Mouse (Mus musculus) brain, embryonic 18.5 days (tissue): Measurements from ENCODE around the gene Gsdme.

Source experiments
- DNase-seq: peaks from one replicate; pipeline ENCODE4 v3.0.0-alpha.2; 2012; ENCODE audit warnings: low read depth, low spot score

The Gsdme gene

DNA sequence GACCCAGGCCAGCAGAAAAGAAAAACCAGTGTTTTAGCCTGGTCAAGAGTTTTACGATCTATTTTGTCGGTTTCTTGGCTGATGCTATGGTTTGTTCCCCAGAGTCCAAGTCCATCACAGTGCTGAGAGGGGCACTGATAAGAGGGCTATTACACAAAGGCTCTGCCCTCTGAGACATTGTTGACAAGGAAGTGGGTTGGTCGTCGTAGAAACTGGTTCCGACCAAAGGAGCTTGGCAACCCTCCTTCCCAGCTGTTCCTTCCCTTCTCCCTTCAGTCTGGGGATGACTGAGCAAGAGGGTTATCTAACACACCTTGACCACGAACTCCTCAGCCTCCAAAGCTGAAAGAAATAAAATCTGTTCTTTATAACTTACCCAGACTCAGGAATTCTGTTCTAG, at the start of gene Gsdme:
Gsdme (minus strand) TSS at position 193 of the 400 bp plus-strand sequence.
- no peak for DNase-seq

DNA sequence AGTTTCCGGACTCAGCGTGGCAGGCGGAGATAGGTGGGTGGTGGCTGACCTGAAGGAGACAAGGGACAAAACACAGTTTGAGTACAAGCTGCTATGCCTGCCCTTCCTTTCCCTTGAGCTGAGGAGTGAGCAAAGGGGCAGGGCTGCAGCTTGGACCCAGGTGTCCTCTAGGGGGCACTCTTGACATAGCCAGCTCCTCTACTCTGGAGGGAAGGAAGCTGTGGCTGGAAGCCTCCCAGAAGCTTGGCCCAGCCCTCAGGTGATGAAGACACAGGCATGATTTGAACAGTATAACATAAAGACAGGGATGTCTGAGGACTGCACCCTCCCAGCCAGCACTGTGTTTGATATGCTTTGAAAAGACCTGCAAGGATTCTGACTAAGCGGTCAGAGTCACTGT, 49.0 kb upstream of the Gsdme start:
- DNase-seq = no peak

DNA sequence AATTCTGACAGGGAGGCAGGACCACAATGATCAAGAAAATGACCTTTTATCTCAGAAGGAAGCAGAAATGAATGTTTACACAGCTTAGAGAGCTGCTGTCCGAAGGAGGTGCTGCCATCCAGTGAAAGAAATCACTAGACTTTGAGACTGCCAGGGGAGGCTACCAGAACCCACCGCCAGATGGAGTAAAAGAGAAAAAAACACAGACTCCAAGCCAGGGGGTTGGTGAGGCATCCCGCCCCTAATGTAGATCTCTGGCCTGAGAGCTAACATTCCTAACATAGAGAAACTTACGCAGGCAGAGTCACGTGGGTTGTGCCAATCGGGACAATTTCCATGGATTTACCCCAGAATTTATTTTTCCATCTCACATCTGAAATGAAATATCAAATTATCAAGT, 45.4 kb upstream of the Gsdme start:
- no peak for DNase-seq

DNA sequence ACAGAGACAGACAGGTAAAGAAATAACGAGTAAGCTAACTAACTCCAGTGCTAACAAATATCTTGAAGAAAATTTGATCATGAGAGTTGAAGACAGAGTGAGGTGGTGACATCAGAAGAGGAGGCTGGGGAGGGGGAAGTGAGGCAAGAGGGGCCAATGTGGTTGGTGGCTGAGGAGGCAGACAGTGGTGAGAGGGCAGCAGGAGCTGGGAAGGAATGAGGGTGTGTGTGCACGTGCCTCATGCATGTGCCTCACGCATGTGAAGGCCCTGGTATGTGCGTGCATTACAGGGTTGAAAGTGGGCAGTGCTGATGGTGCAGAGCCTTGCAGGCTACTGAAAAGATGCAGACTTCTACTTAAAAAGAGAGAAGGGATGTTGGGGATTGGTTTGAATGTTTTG, 43.0 kb upstream of the Gsdme start:
- no peak for DNase-seq

DNA sequence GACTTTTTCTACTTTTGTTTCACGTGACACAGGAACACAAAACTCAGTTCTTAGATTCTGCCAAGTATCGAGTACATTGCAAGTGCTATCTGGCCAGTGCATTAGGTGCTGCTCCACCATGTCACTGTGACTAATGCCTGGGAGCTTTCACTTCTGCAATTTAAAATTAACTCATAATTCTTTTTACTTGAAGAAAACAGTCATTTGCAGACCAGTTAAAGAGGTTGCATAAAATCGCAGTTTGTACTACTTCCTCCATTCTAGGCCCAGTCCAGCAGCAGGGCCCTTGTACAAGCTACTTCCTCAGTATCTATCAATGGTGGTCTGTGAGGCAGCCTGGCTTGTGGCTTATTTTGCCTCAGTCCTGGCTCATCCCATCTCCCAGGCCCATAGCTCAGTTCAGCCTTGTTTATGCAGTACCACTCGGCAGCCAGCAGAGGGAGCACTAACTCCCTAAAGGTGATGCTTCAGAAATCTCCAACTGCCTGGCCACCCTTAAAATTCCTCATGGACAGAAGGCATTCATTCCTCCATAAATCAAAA, 41.4 kb upstream of the Gsdme start:
- no peak for DNase-seq

DNA sequence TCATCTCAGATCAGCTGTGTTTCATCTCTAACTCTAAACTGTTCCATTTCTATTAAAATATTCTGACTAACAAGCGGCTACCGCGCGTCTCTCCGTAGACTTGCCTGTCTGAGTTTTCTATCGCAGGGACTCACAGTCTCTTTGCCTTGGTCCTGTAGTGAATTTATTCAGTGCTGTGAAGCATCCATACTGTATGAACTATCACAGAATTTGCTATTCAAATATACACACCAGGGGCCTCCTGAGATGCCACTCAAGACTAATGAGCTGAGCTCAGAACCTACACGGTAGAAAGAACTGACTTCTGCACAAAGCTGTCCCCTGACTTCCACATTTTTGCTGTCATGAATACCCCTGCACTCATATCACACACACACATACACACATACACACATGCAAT, 37.5 kb upstream of the Gsdme start:
- DNase-seq = no peak

DNA sequence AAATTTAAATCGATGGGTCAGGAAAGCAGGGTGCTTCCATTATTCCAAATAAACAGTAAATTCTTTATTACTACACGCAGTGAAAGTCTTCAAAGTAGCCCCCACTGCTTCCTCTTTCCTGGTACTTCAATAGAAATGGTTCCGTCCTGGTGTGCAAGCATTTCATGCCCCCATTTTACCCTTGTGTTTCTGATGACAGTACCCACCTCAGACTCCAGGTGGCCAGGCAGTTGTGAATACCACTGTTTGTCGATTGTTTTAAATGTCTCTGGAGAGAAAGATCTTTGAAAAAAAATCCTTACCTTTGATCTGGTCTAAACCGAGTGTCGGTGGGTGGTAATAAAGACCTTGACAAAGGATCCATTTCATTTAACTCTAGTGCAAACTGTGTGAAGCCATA, 37.0 kb upstream of the Gsdme start:
- DNase-seq = no peak

DNA sequence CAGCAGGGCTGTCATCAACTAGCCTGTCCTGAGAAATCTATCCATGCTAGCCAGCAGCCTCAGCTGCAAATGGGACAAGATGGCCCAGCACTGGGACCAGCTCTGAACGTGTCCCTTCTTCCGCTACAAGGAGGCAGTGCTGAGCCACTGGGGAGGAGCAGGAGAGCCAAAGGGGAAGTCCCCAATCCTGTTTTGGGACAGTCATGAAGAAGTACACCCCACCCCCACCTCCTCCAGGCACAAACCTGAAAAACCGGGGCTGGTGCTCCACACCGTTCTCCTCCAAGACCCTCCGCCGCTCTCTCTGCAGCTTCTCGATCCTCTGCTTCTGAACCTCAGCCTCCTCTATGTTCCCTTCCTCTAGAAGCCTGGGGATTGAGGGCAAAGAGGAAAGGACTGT, 35.4 kb upstream of the Gsdme start:
- DNase-seq = no peak

DNA sequence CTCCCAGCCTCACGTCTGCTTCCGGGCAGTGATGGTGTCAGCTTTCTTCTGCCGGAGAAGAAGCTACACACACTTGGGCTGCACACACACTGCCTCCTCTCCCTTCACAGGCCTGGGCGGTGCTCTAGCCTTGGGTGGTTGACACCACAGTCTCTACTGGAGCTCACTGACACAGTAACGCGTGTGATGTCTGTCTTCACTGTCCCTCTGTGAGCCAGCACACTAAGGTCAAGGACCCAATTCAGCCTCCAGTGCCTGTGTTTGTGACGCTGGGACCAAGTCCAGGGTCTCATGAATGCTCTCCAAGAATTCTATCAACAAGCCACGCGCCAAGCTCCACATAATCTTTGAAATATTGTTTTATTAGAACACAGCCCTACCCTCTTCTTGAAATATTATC, 34.0 kb upstream of the Gsdme start:
- DNase-seq = no peak

DNA sequence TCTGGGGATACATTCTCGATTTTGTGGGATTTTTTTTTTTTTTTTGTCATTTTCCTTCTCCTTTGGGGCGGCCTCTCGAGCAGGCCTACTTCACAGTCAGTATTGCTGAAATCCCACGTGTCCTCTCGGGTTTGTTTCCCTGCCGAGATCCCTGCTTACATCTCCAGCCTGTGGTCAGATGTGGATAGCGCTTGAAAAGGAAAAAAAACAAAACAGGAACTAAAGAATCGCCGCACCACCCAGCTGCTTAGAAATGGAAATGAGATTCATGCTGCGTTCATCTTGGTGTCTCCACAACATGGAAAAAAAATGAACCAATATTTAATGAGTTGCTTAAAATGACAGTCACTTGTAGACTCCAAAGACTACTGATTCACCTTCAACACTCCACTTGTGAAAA, 31.5 kb upstream of the Gsdme start:
- no peak for DNase-seq

DNA sequence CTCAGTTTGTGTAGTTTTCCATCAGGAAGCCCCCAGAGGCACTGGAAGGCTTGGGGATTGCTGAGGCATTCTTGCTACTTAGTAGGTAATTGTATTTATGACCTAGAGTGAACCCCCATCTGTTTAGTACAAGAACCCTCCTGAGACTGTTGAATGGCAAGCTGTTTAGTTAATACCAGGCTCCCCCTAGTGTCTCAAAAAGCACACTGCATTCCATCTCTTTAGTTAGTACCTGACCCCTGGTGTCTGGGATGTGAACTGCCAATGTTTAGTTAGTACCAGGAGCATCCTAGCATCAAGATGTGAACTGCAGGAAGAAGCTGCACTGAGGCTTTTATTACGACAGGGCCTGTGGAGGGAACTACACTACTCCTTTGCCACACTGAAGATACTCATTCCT, 30.5 kb upstream of the Gsdme start:
- DNase-seq = no peak

DNA sequence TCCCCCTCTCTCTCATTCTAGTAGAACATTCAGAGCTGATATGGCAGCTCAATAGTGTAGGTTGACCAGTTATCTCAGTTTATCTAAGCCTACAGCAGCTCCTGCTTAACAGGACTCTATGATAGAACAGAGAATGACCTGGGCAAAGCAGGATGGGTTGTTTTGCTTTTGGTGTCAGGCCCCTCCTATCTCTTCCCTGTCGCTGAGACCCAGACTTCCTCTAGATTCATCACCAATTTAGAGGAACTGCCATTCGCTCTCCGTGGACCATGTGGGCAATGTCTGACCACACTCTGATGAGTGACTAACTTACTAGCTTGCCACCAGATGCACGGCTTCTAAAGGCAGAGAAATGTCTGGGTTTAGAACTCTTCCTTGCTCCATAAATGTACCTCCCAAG, 28.0 kb upstream of the Gsdme start:
- DNase-seq = no peak

DNA sequence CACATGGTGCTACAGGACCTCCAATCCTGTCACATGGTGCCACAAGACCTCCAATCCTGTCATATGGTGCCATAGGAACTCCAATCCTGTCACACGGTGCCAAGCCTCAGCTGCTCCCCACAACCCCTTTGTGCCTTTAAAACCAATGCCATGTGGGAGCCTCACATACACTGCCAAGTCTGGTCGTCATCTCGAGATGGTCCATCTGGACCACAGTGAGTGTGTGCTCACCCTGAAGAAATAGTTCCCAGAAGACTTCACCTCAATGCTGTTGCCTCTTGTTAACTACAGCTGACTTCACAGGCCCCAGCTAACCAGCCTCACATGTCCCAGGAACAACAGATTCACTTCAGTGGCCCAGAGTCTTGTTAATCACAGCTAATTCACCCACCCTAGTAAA, 23.2 kb upstream of the Gsdme start:
- DNase-seq = no peak

DNA sequence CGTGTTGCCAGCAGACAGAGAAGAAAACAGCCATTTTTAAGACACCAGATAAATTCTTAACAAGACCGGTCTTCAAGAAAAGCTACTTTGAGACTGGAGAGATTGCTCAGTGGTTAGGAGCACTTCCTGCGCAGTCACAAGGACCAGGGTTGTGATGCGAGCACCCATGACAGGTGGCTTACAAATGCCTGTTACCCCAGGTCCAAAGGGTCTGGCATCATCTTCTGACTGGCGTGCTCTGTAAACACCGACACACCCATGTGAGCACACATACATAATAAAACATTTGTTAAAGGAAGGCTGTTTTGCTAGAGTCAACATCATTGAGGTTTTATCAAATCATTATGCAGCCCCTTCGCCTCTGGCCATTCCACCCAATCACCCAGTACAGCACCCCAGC, 16.0 kb upstream of the Gsdme start:
- no peak for DNase-seq

DNA sequence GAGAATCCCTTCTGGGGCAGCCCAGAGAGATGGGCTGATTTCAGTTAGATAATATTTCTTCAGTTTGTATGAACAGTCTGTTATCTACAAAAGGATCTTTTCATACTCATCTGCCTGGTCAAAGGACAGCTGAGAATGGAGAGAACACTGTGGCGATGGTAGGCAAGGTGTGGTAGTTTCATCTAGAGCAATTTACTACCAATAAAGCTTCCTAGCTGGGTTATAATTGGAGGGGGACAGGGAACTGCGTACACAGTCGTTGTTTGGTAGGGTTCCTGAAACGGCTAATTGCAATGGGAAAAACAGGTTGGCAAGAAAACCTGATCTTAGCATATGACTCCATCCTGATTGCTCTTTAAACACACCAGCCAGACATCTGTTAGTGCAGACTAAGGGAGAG, 10.3 kb upstream of the Gsdme start:
- DNase-seq = no peak

DNA sequence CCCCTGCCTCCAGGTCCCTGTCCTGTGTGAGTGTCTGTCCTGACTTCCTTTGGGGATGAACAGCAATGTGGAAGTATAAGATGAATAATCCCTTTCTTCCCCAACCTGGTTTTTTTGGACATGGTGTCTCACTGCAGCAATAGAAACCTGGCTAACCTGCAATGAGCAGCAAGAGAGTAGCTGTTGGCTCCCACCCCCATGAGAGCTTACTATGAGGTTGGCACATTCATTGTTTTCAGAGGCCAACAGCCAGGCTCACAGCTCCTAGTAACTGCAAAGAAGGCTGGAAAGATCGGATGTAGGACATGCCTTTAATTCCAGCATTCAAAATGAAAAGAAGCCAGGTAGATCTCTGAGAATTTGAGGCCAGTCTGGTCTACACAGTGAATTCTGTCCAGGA, 9.8 kb upstream of the Gsdme start:
- no peak for DNase-seq

DNA sequence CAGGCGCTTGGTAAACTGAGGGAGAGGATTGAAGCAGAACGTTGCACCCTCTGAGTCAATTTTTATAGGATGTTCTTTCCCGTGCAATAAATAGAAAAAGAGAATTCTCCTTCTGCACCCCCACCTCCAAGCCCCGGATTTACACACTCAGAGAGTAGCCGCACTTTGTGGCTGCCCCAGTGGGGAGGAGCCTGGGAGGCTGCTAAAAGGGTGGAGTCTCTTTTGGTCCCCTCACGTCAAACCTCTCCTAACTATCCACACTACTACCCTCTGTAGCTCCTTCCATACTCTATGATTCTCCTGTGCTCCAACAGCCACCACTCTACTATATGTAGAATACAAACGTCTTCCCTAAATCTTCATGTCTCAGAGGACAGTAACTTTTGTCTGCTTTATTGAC, 1.4 kb downstream of the Gsdme start:
- no peak for DNase-seq

DNA sequence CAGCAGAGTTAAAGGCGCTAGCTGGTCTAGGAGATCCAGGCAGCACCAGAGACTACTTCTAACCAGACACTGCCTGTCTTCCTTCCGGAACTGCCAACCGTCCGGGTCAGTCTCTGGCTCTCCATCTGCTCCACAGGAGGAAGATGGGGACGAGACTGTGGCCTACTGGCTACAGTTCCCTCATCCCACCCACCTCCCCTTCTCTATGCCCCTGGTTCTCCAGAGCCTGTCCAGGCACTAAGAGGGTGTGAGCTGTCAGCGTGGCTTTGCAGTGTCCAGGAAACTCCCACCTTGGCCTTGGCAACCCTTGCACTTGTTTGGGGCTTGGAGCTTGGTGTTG, 1.8 kb downstream of the Gsdme start:
- no peak for DNase-seq

DNA sequence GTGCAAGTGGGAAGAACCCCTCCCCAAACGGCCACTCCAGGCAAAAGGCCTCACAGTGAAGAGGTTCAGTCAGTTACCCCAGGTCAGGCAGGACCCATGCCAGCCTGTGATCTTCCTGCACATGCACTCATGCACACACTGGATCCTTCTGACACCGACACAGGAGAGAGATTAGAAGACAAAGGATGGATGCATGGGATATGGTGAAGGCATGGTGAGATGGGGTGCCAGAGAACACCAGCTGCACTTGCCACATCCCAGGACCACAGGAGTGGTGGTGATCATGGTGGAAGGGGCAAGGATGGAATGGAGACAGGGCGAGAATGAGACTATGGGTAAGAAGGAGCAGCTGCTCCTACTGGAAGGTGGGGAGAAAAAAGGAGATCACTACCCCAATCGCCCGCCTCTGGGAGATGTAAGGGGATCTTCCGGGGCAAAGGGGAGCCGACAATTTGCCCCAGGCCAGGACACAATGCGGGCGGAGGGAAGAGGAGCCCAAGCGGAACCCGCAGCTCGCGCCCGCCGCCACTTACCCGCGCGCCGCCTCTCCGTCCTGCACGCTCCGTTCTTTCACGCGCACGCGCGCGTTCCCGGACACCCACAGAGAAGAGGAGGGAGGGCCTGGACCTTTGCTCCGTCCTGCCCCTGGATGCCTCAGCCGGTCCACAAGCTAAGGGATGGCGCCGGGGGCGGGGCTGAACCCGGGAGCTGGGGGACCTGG, 2.3 kb downstream of the Gsdme start:
- DNase-seq = peak; percentile 70

DNA sequence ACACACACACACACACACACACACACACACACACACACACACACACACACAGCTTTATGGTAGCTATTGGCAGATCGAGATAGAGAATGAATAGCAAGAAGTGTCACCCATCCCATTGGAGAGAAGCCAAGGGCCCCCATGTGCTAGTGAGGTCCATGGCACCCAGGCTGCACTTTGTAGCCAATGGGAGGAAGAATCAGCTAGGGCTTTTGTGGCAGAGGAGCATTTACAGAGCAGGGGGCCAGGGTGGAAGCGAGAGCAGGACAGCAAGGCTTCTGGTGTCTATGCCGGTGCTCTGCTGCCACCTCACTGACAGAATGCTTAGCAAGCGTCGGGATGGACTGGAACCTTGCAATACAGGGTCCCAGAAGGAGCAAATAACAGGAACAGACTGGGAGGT, 8.3 kb downstream of the Gsdme start:
- no peak for DNase-seq

DNA sequence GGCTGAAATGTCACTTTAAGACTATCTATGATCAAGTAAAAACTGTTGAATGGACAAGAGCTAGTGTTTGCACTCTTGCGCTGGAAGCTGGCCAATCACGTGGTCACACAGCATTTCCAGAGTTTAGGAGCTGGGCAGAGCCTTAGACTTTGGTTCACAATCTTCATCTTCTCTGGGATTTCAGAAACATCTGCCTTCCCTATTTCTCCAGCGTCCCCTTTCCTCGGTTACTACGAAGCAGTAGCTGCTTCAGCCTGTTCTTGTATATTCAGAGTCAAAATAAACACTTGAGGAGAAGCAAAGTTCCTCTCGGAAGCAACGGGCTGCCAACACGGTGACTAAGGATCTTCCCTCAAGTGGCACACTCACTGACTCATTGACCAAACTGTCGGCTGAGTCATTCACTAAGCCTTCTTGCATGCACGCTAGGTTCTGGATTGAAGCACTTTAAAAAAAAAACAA, 8.9 kb downstream of the Gsdme start:
- no peak for DNase-seq

DNA sequence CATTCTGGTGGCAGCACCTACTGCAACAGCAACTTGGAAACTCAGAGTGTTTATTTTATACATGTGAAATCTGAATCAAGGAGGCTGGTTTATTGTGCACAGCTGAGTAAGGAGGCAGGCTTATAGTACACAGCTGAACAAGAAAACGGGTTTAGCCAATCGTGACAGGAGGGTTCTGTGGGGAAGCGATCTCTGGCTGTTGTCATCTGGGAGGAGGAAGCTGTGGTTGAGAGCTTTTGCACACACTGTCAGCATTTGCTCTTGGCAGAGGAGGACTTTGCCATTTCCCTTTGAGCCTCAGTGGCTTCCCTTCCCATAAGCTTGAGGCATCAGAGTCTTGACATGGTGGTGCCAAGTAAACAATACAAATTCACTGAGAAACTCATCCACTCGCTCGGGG, 11.0 kb downstream of the Gsdme start:
- DNase-seq = no peak

DNA sequence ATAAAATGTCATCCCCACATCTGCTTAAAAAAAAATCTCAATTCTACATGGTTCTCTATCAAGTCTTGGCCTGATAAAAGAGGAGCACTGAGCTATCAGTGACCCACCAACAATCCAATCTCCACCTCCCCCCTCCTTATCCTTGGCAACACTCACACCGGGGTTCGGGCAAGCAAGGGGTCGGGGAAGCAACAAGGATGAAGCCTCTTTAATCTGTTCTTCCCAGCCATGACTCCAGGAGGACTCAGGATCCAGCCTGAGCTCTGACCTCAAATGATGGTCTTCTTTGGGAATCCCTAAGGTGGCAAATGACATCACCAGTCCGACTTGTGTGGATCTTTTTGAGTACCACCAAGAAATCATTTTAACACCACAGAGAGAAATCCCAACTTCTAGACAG, 15.9 kb downstream of the Gsdme start:
- DNase-seq = no peak

DNA sequence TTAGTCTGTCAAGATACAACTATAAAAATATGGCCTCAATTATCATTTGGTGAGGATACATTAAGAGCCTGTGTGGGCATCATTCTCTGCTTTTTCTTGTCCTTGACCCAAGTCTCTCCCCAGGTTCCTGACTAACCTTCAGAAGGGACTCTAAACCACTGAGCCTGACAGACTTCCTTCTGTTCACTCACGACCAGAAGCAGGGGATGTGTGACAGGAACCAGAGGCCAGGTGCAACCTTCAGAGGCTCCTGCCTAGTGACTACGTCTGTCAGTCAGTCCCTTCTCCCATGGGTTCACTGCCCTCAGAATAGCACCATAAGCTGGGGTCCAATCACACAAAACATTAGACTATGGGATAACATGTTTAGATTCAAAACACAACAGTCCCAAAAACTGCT, 16.3 kb downstream of the Gsdme start:
- no peak for DNase-seq
